Mouse (Mus musculus) layer of hippocampus, postnatal 36 days (tissue): ENCODE measurements around the gene Apol6. TPM values are rescaled to one million over a fixed set of nuclear protein-coding genes. Genes with fewer than 3 reads are reported as not detected.

Experiments
- DNase-seq, 2 experiments: peaks; one replicate each; pipeline ENCODE4 v3.0.0; 2022
- total RNA-seq, 2 experiments: library from RNA; stranded (reverse); gene quantifications; 2 replicates each; pipeline ENCODE4 v1.2.3; 2021

The Apol6 gene
- total RNA-seq, 2 experiments from 2014 or later: not detected

DNA sequence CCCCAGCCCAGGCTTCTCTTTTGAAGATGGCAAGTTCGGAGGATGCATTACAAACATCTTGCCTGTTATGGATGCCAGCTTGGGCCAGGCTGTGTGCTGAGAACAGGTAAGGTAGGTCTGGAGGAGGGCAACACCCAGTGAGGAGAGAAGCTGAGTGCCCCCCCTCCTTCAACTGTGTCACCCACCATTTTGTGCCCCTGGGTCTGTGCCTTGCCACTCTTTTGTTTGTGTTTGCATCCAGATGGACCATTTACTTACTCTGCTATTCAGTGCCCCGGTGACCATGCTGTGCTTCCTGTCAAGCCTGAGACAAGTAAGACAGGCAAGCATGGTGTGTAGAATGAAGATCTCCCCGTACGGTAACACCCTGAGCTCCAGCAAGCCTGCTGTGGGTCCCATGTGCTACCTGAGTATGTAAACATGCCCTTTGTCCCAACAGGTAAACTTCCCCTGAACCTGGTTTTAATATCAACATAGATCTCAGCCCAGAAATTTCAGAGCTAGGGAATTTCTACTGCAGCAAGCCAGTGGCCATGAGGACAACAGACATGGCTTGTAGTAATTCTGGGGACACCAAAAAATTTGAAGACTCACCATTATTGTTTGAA is 28.1 kb downstream of the Apol6 start:
- DNase-seq: no peak

DNA sequence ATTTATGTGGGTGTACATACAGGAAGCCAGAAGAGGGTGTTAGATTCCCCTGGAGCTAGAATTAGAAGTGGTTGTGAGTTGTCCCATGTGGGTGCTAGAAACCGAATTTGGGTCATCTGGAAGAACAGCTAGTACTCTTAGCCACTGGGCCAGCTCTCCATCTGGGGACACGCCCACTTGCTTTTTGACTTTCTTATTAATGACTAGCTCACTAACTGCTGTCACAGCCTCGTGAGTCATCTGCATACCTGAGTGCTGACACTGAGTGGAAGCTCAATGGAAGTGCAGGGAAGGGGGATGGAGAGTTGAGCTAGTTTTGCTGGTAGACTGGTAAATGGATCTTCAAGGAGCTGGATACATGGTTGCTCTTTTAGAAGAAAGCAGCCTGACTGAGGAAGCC is 32.0 kb downstream of the Apol6 start:
- no peak for DNase-seq

DNA sequence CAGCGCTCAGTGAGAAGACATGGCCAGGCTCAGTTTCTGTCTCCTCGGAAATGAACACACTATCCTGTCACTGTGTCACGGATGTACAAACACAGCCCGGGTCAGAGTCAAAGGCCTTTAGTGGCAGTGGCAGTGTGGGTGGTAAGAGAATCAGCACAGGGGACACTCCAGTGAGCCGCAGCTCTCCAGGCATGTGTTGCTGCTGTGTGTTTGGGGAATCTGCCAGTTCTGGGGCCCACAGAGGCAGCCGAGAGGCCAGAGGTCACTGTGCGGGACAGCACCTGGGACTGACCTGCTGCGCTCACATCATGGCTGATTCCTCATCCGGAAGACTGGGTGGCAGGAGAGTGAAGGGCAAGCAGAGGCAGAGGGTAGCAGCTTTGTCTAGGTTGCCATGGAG is 33.4 kb downstream of the Apol6 start:
- DNase-seq: no peak

DNA sequence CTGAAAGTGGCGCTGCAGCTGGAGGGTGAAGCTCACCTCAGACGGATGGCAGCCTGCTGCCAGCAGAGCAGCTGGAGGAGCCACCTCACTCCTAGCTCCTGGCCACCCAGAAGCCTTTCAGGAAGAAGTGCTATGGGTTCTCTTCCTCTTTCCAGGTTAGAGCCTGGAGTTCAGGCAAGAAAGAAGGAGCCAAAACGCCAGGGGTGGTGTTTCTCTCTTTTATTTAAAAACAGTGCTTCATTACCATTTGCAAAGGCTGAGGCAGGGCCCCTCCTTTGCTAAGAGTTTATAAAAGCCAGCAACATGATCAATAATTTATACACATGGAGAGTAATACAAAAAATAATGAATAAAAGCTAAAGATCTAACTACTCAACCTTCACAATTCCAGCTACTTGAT is 34.3 kb downstream of the Apol6 start:
- DNase-seq: no peak

DNA sequence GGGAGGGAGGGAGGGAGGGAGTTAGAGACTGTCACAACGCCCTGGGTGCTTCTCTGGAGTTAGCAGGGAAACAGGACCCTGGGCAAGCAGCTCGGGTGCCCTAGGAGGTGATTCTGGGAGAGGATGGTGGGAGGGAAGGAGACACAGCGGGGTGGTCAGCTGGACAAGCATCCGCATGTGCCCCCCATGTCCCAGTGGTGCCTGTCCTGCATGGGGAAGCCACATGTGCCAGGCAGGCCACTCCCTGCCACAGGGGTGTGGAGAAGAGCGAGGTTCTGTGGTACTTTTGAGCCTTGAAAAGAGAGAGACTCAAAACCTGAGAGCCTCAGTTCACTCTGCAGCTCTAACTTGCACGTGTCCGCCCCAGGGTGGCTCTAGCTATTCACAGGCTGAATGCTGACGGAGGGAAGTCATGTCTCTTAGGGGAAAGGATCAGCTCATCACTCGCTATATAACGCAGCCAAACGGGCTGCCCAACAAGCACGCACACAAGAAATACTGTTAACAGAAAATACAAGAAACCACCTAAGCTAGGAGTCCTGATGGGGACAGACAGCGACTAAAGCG is 34.8 kb downstream of the Apol6 start:
- no peak for DNase-seq

DNA sequence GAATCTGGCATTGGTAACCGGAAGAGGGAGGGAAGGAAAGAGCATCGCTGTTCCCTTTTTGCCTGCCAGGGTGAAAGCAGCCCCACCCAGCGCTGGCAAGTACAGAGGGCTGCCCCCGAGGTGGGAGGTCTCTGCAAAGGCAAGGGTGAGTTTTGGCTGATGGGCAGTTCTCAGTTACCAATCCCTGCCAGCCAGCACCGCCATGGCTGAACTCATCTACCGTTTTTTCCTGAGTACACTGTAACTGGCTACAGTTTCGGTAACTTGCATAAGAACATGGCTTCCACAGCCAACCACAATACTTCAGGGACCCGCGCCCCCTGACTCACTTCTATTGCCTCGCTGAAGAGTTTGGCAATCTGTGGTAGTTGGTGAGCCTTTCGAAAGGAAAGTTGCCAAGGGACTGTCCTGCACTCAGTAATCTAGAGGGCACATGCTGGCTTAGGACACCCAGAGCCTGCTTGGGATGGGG is 35.4 kb downstream of the Apol6 start:
- no peak for DNase-seq

DNA sequence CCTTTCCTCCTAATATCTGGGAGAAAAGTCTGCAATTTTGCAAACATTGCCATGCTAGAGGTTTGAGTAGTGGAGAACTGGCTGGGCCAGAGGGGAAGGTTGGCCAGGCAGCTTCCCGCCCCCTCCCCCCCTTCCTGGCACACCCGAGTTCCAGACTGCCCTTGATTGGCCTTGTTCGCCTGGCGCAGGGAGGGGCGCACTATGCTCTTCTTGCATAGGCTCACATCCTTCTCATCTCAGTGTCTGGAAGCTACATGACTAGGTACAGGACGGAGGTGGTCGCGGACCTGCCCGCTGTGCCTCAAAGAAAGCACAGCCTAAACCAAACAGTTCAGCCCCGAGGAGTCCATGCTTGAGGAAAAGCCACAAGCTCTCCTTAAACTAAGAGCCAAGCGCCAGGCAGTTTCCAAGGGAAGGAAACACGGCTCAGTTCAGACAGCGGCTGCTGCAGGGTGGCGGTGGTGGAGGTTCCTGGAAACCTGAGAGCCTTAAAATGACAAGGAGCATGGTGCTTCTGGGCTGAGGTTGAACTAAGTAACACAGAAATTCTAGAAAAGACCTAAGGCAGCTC is 36.2 kb downstream of the Apol6 start:
- DNase-seq: no peak

DNA sequence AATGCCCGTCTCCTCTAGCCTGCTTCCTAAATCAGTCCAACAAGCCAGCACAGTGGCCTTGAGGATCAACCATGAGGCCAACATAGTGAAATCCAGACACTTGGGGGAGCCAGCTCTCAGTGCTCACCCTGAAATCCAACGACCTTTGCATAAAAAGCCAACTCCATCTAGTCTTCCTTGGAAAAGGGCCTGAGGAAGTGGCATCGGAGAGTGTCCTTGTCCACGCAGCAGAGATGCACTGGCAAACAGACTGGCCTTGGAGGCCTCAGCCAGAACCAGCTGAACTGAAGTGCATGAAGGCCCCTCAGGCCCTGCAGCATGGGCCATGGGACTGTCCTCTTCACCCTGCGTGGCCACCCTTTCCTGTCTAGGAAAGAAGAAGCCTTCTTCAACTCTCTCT is 36.9 kb downstream of the Apol6 start:
- DNase-seq: no peak

DNA sequence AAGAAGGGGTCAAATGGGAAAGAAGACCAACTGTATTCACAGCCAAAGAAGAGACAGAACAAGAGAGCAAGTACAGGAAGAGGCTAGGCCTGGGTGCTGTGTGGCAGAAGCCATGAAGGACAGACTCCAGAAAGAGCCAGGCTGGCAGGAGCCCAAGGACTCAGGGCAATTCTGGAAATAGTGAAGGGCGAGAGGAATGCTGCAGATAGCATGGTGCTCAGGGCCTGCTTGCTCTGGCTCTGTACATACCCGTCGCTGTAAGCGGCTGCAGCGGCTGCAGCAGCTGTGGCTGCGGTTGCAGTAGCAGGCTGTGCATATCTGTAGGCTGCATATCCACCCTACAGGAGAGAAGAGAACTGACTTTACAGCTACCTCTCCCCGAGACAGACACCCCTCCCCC is 41.3 kb downstream of the Apol6 start:
- no peak for DNase-seq

DNA sequence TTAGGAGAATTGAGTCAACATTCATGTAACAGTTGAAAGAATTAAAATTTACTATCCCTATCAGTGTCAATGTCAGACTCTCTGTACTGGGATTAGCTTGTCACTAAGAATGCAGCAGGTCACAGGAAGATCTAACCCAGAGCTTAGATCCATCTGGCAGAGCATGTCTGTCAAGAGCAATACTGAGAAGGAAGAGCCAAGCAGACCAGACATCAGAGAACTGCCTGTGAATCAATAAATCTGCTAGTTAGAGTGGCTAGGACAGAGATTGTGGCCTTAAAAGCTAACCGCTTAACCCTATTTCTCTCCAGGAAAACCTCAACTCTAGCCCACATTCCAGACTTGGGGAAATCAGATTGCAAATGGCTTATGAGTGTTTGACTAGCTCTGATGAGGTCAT is 42.0 kb downstream of the Apol6 start:
- no peak for DNase-seq

DNA sequence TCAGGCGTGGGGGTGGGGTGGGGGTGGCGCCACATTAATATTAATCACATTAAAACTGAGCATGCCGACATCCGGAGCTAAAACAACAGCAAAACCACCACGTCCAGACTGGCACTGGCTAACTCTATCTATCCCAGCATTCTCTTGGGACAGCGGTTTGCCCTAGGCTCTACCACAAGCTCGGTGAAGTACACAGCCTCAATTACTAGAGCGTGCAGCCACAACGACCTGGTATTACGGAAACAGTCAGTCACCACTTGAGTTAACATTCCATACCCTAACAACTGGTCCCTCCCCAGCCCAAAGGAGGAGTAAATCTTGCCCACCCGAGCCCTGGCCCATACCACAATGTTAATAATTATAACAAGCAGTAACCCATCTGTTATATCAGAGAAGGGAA is 44.7 kb downstream of the Apol6 start:
- DNase-seq: no peak

DNA sequence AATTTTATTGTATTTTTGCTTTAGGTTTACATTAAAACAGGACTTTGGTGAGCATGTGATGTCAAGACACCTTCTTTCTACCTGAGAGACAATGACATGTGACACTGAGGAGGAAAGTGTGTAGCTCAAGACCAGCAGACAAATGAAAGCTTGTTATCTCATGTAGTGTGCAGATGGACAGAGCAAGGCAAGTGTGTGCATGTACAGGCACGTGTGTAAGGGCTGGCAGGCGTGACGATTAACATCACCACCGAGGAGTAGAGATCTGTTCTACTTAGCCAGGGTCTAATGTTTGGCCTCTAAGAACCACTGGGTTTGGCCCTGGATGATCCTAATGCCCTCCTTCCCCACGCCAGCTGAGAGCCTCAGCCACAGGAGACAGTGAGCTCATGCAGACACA is 46.0 kb downstream of the Apol6 start:
- no peak for DNase-seq

DNA sequence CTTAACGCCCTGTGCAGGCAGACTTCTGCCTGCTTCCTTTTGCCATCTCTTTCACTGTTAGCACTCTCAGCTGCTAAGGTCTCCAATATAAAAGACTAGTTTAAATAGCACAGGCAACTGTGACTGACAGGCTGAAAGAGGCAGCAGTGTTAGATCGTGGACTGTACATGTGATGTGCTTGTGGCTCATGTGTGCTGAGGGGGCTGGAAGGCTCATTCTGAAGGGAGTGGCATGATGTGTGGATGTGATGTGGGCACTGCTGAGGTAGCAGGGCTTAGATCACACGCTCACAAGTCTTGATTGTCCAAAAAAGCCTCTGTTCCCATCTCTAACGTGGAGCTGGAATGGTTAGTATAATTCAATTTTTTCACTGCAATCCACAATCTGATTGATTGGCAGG is 46.9 kb downstream of the Apol6 start:
- DNase-seq: no peak

DNA sequence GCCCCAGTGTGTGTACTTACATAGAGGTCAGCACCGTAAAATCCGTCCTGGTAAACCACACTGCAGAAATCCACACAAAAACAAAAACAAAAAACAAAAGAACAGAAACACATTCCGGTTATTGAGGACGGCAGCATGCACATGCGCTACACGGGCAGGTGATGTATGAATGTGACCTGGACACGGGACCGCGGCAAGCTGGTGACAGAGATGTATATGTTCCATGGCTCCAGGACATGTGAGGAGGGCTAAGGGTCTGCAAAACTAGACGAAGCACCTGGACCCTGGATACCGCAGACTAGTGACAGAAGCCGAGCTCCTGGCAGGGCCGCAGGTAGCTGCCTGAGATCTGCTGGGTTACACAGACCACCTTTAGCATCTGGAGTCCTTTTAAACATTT is 49.9 kb downstream of the Apol6 start:
- no peak for DNase-seq

DNA sequence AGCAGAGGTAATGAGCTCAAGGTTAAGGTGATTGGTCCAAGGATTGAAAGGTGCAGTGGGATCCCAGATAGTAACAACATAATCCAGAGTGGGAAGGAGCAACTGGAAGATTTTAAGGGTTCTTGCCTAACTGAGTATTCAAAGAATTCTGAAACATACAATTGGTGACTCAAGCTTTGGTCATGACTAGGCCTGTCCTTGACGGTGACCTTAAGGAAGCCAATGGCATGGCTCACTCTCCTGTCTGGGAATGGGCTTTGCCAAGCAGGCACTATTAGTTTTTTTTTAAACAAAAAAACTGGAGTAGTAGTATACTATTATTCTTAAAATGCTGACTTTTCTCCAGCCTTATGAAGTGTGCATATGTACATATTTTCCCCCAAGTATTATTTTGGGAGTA is 50.7 kb downstream of the Apol6 start:
- no peak for DNase-seq

DNA sequence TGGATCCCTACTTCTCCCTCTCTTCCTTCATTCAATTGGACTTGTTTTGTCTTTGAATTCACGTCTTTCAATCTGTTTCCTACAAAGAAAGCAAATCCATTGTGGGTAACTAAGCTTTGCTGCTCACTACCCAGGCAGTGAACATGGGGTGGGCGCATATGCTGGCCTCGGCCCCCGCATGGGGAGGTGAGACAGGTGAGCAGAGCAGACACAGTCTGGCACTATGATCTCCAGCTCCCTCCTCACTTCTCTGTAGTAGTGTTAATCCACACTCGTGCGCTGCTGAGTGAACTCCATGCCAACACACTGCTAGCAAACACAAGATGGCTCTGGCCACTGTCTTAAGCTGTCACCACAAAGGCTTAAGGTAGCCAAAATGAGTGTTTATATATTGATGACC is 52.8 kb downstream of the Apol6 start:
- no peak for DNase-seq

DNA sequence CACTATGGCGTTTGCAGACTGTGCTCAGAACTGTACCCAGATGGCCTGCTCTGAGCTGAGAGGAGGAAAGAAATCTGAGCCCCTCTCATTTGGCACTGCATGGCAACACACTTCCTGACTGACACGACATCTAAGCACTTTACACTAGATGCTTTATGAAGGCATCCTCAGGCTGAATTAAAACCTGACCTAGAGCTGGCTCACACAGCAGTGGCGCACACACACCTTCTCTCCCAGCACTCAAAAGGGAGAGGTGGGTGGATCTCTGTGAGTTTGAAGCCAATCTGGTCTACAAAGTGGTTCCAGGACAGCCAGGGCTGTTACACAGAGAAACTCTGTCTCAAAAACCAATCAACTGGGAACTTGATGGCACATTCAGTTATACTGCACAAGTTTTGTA is 55.2 kb downstream of the Apol6 start:
- no peak for DNase-seq

DNA sequence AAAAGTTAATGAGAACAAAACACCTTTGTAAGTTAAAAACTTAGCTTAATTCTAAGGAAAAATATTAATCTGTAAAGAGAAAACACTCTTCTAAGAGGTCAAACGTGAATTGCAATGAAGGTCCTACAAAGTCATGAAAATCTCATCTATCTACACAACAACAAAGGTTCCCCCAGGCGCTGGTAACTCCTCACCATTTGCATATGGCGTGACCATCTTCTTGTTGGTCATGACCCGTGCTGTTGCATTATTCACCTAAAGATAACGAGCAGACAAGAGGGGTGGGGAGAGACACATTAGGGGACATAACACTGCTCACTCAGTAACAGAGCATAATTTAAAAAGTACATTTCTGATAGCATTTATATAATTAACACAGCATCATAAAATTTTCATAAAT is 58.2 kb downstream of the Apol6 start:
- DNase-seq: no peak

DNA sequence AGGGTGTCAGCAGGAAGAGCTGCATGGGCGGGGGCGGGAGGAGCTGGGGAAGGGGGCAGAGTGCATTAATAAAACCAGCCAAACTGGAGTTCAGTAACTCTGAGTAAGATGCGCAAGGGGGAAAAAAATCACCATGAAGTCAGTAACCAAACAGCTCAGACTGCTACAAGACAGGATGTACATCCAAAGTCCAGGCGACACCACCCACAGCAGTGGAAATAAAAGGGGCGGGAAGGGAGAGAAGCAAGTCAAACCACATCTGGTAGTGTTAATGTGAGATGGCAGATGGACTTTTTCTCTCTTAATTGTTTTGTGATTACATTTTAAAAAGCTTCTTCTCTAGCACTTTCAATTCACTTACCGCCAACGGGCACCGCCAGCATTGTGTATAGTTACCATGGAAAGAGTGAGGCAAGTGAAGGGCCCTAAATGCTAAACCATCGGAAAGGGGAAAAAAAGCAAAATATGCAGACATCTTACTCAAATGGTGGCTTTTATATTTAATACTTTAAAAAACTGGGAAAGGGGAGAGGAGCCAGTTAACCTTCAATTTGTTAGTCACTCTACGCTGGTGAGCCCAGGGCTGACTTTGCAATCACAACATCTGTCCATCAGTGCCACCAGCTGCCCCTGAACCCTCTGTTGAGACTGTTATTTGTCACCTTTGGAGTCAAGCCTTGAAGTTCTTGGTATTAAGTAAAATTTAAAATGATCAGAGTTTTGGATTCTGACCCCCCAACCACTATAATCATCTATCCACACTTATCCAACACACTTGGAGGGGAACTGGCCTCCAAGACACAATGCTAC is 60.0 kb downstream of the Apol6 start:
- no peak for DNase-seq

DNA sequence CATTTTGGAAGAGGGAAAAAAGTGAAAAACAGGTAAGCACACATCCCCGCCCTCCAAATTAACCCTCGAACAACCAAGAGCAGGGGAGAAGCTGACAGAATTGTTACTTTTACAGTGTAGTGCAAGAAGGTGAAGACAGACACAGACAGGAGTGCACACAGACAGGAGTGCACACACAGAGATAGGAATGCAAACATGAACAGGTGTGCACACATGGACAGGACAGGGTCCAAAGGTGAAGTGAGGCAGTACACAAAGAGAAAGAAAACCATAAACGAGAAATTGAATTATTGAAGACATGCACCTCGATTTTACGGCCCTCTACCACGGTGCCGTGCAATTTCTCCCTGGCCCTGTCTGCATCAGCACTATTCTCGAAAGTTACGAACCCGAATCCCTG is 60.7 kb downstream of the Apol6 start:
- DNase-seq: no peak
